Mouse (Mus musculus) bone marrow, adult 2 months (tissue): Measurements from ENCODE around the gene Cnr2.

Experiments
- CTCF ChIP-seq: fragments of 200-500 bp; IDR thresholded peaks from 2 replicates; pipeline ENCODE4 v1.5.1; 2011; ENCODE audit warnings: low read length, control low read depth; ENCODE audit not compliant: control insufficient read depth, insufficient read depth
- POLR2A ChIP-seq: fragments of 200-500 bp; IDR thresholded peaks from 2 replicates; pipeline ENCODE4 v1.6.1; 2011; ENCODE audit warnings: low read depth, mild to moderate bottlenecking, control low read depth, low read length, borderline replicate concordance; ENCODE audit not compliant: control insufficient read depth

DNA sequence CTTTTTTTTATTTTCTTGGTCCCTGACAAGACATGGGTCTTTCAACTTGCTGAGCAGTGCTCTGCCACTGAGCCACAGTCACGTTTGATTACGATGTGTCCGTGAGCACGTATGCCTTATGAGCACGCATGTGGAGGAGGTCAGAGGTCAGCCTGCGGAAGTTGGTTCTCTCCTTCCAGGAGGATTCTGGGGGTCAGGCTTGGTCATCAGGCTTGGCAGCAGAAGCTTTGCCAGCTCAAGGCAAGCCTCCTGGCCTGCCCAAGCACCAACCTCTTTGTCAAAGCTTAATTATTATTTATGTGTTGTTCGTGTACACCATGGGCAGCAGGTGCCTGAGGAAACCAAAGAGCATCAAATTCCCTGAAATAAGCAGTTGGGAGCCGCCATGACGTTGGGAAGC is 33.2 kb downstream of the Cnr2 start:
- TF ChIP-seq CTCF = no peak
- no peak for TF ChIP-seq POLR2A
